Mouse (Mus musculus) G1E (cell line): ENCODE measurements around the gene Myzap. TPM values are rescaled to one million over a fixed set of nuclear protein-coding genes. Genes with fewer than 3 reads are reported as not detected.

Experiments used
- ATAC-seq: 2 replicates; pipeline ENCODE4 v1.8.0; 2016; ENCODE audit warnings: mild to moderate bottlenecking; ENCODE audit not compliant: insufficient number of reproducible peaks, poor library complexity, low FRiP score, severe bottlenecking; ENCODE audit errors: extremely low read depth
- DNase-seq: peaks from one replicate; pipeline ENCODE4 v3.0.0; 2012; ENCODE audit warnings: low spot score
- H3K27me3 ChIP-seq: 2 replicates; pipeline ENCODE4 v1.6.1; 2012; ENCODE audit warnings: mild to moderate bottlenecking, low read length, inconsistent platforms; ENCODE audit not compliant: insufficient read depth
- H3K36me3 ChIP-seq: replicated peaks from 2 replicates; pipeline ENCODE3; 2012; ENCODE audit warnings: mild to moderate bottlenecking, inconsistent platforms
- H3K4me1 ChIP-seq: 2 replicates; pipeline ENCODE4 v1.6.1; 2012; ENCODE audit warnings: low read depth, low read length, inconsistent platforms, mixed read lengths; ENCODE audit not compliant: insufficient read depth
- H3K4me3 ChIP-seq: 2 replicates; pipeline ENCODE4 v1.5.1; 2012; ENCODE audit warnings: low read depth, mild to moderate bottlenecking, inconsistent platforms, low read length, moderate library complexity, mixed read lengths
- H3K9me3 ChIP-seq: replicated peaks from 2 replicates; pipeline ENCODE4 v1.6.1; 2012; ENCODE audit warnings: inconsistent platforms
- CTCF ChIP-seq: IDR thresholded peaks from 2 replicates; pipeline ENCODE4 v1.5.1; 2012; ENCODE audit warnings: low read depth, low read length, inconsistent platforms, mixed read lengths
- GATA1 ChIP-seq: IDR thresholded peaks from 2 replicates; pipeline ENCODE4 v1.6.1; 2012; ENCODE audit warnings: borderline replicate concordance, low read length, inconsistent platforms, mixed read lengths
- GATA2 ChIP-seq: IDR thresholded peaks from 2 replicates; pipeline ENCODE4 v1.6.1; 2012; ENCODE audit warnings: low read depth, low read length, inconsistent platforms, borderline replicate concordance
- POLR2AphosphoS5 ChIP-seq: IDR thresholded peaks from 2 replicates; pipeline ENCODE4 v1.6.1; 2012; ENCODE audit warnings: low read depth, low read length, inconsistent platforms; ENCODE audit not compliant: insufficient replicate concordance
- TAL1 ChIP-seq: conservative IDR thresholded peaks from 2 replicates; pipeline ENCODE4 v1.6.1; 2012; ENCODE audit warnings: low read depth, low read length, inconsistent platforms, mixed read lengths
- polyA plus RNA-seq: library from polyadenylated mRNA; stranded (reverse); fragments of >175 nt; gene quantifications from 2 replicates; pipeline ENCODE4 v1.2.3, GENCODE M21; 2012
- total RNA-seq, 2 experiments: library from RNA; stranded (forward) in 1 of 2; stranded (reverse) in 1 of 2; fragments of 200-1000 nt in 1 of 2; fragments of >200 nt in 1 of 2; fragmentation: Nextera tagmentation in 1 of 2; gene quantifications; 2 replicates each; pipeline ENCODE4 v1.2.3; 2014 to 2017

Gene Myzap
- total and polyA plus RNA-seq, 3 experiments: under 0.01 TPM; not detected in 2

DNA sequence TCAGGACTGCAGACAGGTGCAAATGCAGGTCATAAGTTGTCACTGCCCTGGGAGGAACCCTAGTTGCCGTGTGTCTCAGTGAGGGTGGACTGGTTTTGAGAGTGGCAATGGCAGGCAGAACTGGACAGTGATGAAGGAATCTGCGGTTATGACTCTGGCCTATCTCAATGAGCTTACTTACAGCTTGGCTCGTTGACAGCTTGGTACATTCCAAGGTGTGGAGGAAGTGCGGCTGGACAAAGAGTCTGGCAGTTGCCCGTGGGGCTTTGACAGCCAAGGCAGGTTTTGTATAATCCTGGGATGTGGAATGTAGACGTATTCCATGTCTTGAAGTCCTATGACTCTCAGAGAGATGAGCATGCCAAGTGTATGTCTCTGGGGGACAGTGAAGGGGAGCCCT lies 16.9 kb upstream of the Myzap start:
- DNase-seq (no peak), ATAC-seq (no peak)
- TF ChIP-seq POLR2AphosphoS5: no peak
- no peak for TF ChIP-seq GATA1
- TF ChIP-seq GATA2: no peak
- no peak for TF ChIP-seq TAL1
- TF ChIP-seq CTCF: no peak
- Histone ChIP-seq H3K4me1 (peaks cover 6% of the 10 kb centered on the region), H3K36me3 (no peaks in the 10 kb centered on the region), H3K9me3 (no peaks in the 10 kb centered on the region), H3K4me3 (no peak overlapping the region), H3K27me3 (peaks cover 52% of the 10 kb centered on the region)

DNA sequence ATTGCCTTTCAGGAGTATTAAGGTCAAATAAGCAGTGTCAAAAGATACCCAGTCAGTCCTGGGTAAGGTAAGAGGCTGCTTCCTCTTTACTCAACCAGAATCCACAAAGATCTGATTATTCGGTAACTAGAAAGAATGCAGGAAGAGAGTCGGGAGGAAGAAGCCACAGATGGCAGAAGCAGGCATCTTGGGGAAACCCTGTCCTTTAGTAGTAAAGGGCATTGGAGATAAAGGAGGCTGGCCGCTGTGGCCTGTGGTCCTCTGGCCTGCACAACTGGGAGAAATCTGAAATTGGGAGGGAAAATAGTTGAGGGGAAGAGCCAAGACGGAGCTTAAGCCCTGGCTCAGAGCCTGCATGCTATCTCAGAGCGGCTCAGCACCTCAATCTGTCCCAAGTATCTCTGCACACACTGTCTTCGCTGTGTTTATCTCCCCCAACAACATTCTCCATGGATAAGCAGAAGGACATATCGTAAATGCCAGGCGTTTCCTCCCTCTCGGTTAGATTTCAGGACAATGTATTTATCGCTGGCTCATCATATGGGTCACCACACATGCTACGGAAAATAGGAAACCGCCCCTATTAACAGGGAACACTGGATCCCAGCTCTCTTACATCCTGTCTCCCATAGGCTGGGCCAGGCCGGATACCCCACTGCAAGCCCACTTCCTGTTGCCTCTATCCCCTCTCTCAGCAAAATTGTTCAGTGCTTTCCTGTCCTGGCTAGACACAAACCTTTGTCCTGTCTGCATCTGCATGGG lies 14.3 kb upstream of the Myzap start:
- no peak overlapping the region for H3K4me3 ChIP-seq
- ATAC-seq: no peak
- peaks cover 40% of the 10 kb centered on the region for H3K27me3 ChIP-seq
- no peaks in the 10 kb centered on the region for H3K36me3 ChIP-seq
- no peaks in the 10 kb centered on the region for H3K9me3 ChIP-seq
- H3K4me1 ChIP-seq: peaks cover 6% of the 10 kb centered on the region
- no peak for TF ChIP-seq POLR2AphosphoS5
- TF ChIP-seq TAL1: no peak; the same call in 1 of the 2 replicates
- TF ChIP-seq CTCF: no peak
- no peak for TF ChIP-seq GATA2
- TF ChIP-seq GATA1: no peak
- no peak for DNase-seq

DNA sequence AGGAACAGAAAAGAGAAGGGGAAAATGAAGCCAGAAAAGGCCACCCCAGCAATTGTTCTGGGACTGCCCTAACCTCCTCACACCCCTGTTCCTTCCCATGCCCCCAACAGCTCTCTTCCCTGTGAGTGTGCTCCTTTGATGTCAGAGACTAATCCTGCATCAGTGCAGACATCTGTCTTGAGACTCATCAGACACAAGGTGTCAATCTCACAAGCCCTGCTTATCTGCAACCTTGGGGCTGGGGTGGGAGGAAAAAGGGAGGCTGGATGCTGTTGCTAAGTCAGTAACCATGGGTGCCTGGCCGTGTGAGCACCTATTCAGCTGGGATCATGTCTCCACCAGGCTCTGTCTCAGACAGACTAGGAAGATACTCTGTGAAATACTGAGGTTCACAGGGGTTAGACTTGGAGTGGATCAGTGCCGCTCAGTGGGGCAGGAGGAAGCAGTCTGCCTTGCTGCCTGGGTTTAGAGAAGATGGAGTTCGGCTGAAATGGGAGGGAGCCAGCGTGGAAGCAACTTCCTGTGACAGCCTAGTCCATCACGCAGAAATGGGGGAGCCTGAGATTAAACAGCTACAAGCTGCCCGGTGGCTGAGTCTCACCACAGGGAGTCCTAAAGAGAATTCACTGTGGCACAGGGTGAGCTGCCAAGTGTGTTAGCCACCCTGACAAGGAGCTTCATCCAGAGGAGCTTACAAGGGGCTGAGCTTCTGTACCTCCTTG lies 12.9 kb upstream of the Myzap start:
- no peak for TF ChIP-seq POLR2AphosphoS5
- no peak for TF ChIP-seq GATA2
- Histone ChIP-seq H3K9me3 (no peaks in the 10 kb centered on the region), H3K36me3 (no peaks in the 10 kb centered on the region), H3K4me1 (peaks cover 6% of the 10 kb centered on the region), H3K27me3 (peaks cover 43% of the 10 kb centered on the region), H3K4me3 (no peak overlapping the region)
- no peak for ATAC-seq
- no peak for DNase-seq

DNA sequence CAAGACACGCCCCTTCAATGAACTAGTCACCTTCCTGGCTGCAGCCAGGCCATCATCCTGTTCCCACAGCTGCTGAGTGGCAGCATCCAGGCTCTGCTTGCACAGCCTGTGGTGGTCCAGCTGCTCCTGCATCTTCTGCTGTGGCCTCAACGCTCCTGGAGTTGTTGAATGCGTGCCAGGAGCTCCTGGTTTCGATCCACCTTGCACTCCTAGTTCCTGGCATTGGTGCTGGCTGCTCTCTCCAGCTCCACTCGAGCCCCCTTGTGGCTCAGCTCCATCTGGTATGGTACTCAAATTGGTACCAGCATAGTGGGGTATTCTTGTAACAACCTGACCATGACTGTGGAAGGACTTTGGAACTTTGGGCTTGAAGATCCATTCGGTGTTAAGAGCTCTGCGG lies 7.7 kb upstream of the Myzap start:
- DNase-seq: no peak
- Histone ChIP-seq H3K9me3 (no peaks in the 10 kb centered on the region), H3K36me3 (no peaks in the 10 kb centered on the region), H3K4me3 (no peak overlapping the region), H3K4me1 (no peaks in the 10 kb centered on the region), H3K27me3 (peaks cover 28% of the 10 kb centered on the region)
- ATAC-seq: no peak
- TF ChIP-seq CTCF (no peak), GATA1 (no peak), GATA2 (no peak), POLR2AphosphoS5 (no peak), TAL1 (no peak)

DNA sequence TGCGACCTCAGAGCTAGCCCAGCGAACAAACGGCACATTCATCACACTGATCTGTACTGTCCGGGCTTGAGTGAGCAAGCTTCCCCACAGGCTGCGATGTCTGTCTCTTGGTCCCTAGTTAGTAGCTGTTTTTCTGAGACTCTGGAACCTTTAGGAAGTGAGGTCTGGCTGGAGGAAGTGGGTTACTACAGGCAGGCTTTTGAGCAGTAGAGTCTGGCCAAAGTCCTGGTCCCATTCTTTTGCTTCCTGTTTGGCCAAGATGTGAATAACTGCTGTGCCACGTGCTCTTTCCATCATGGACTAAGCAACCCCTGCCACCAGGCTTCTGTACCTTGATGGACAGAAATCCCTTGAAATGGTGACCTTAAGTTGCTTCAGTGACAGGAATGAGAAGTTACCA lies 4.7 kb upstream of the Myzap start:
- DNase-seq (no peak), ATAC-seq (no peak)
- no peaks in the 10 kb centered on the region for H3K9me3 ChIP-seq
- H3K36me3 ChIP-seq: no peaks in the 10 kb centered on the region
- H3K4me1 ChIP-seq: peaks cover 4% of the 10 kb centered on the region
- no peak overlapping the region for H3K4me3 ChIP-seq
- peaks cover 20% of the 10 kb centered on the region for H3K27me3 ChIP-seq
- TF ChIP-seq CTCF: no peak
- no peak for TF ChIP-seq POLR2AphosphoS5
- no peak for TF ChIP-seq GATA2
- no peak for TF ChIP-seq TAL1
- no peak for TF ChIP-seq GATA1

DNA sequence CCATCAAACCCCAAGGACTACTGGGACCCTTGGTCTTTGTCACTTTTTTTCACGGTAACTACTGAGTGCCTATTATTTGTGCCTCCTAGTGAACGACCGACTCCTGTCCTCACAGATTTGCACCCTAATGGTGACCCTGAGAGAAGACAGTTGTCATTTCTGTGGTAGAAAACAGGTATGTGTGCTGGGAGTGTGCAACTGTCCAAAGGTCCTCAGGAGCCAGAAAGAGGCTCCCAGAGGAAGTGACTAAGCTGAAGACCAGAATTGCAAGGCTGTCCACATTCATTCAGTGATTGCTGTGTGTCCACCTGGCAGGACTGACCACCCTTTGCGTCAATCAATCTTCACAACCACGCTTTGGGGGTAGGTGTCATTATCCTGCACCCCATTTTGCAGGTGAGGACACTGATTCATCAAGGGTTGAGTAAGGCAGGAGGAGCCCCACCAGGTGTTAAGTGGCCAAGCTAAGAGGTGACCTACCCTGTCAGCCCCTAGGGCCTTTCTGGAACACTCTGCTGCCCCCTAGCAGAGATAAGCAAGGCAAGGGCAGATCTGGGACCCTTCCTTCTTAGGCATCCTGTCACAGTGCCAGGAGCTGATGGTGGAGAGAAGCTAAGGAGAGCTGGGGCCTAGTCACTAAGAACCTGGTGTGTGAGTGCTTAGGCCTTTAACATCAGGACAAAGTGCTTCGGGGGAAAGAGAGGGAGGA lies 571 bp upstream of the Myzap start:
- H3K27me3 ChIP-seq: peaks cover 14% of the 10 kb centered on the region
- ATAC-seq (no peak), DNase-seq (no peak)
- H3K36me3 ChIP-seq: no peaks in the 10 kb centered on the region
- H3K4me3 ChIP-seq: no peak overlapping the region
- H3K4me1 ChIP-seq: peaks cover 5% of the 10 kb centered on the region
- no peaks in the 10 kb centered on the region for H3K9me3 ChIP-seq
- no peak for TF ChIP-seq GATA2
- TF ChIP-seq POLR2AphosphoS5: no peak
- no peak for TF ChIP-seq GATA1
- TF ChIP-seq CTCF: no peak
- no peak for TF ChIP-seq TAL1
